Mouse (Mus musculus) ES-E14 (cell line): Measurements from ENCODE around the gene Cars2.

ENCODE experiments used
- CHD2 ChIP-seq: IDR thresholded peaks from 2 replicates; pipeline ENCODE4 v1.6.1; 2014; ENCODE audit warnings: mild to moderate bottlenecking, low read depth, low read length, inconsistent platforms
- HCFC1 ChIP-seq: IDR thresholded peaks from 2 replicates; pipeline ENCODE4 v1.6.1; 2012; ENCODE audit warnings: low read length, inconsistent platforms, borderline replicate concordance; ENCODE audit not compliant: insufficient read depth
- ZC3H11A ChIP-seq: IDR thresholded peaks from 2 replicates; pipeline ENCODE4 v1.6.1; 2012; ENCODE audit warnings: low read depth, mild to moderate bottlenecking, inconsistent platforms, low read length, borderline replicate concordance
- ZNF384 ChIP-seq: IDR thresholded peaks from 2 replicates; pipeline ENCODE4 v1.6.1; 2012; ENCODE audit warnings: low read depth, low read length, inconsistent platforms

- TF ChIP-seq CHD2: no peak
- no peak for TF ChIP-seq ZNF384
- no peak for TF ChIP-seq ZC3H11A
- no peak for TF ChIP-seq HCFC1
Observed at GRCm38 (mm10) chr8:11506074-11506473, 44.5 kb downstream of the Cars2 start.
